In the genomic region with DNA sequence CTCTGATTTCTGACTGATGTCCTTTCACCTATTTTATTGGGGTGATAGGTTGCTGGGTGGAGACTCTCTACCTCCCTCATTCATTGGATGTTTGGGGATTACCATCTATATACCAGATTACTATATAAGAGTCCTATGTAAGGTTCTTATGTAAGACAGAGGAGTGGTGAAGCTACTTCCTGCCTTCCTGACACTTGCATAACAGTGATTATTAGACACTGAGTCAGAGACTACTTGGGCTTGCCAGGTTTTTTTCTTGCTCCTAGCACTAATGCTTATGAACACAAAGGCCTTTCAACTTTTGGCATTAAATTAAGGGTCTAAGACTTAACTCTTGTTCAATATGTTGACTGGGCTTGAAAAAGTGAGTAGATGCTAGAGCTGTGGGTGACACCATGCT, we compare ENCODE assay signal across 21 mouse cellular contexts.
"Had no signal": no experiment of that assay in that cellular context is flagged by ENCODE, and none has a peak within 500 bp of the region (broad histone marks: within the 10 kb centered on the region; RNA-seq: fewer than 3 reads in every experiment).

No protein-coding gene starts in this region.

- H3K27ac ChIP-seq: kidney, postnatal 0 days; layer of hippocampus, adult 2 months; limb, embryonic 10.5 days; limb, embryonic 13.5 days; liver, embryonic 12.5 days; liver, embryonic 15.5 days; lung, embryonic 15.5 days; neural tube, embryonic 12.5 days; neural tube, embryonic 15.5 days had no signal

- DNase-seq: kidney, adult 18-20 months; kidney, postnatal 25 days; layer of hippocampus, adult 9-11 months; liver; lung, adult 18-20 months; lung, postnatal 4 days; midbrain, embryonic 14.5 days; right cerebral cortex, adult 18-20 months; right cerebral cortex, postnatal 25 days; thymus, adult 18-20 months; thymus, postnatal 4 days had no signal

- H3K4me1 ChIP-seq: limb, embryonic 10.5 days; limb, embryonic 13.5 days; liver, embryonic 12.5 days; liver, embryonic 15.5 days; lung, embryonic 15.5 days; neural tube, embryonic 12.5 days; neural tube, embryonic 15.5 days had no signal

- H3K27me3 ChIP-seq: limb, embryonic 13.5 days; liver, embryonic 12.5 days; liver, embryonic 15.5 days; lung, embryonic 15.5 days; neural tube, embryonic 12.5 days; neural tube, embryonic 15.5 days had no signal

- H3K36me3 ChIP-seq: limb, embryonic 10.5 days; limb, embryonic 13.5 days; liver, embryonic 12.5 days; liver, embryonic 15.5 days; lung, embryonic 15.5 days; neural tube, embryonic 12.5 days; neural tube, embryonic 15.5 days had no signal

- H3K4me2 ChIP-seq: limb, embryonic 13.5 days; liver, embryonic 12.5 days; liver, embryonic 15.5 days; lung, embryonic 15.5 days; midbrain, embryonic 11.5 days; neural tube, embryonic 12.5 days; neural tube, embryonic 15.5 days had no signal

- H3K4me3 ChIP-seq: layer of hippocampus, adult 2 months; limb, embryonic 10.5 days; limb, embryonic 13.5 days; liver, embryonic 12.5 days; liver, embryonic 15.5 days; lung, embryonic 15.5 days; neural tube, embryonic 12.5 days; neural tube, embryonic 15.5 days had no signal
